Mouse (Mus musculus) hindbrain, embryonic 16.5 days (tissue): ENCODE measurements at regions not wholly inside any gene's neighbourhood (a gene's known extent, or its start where the extent isn't known, plus 50 kb on each side); places are given as distances from the start of the nearest gene placed in this dataset.
"Not testable (repeated sequence)": the region's sequence is repeated elsewhere in the genome, so short reads cannot be mapped to it uniquely, and the experiment has no call there.

Experiments
- ATAC-seq: fragments of 200-750 bp; cut with Nextera tagmentation; 2 replicates; pipeline ENCODE4 v1.8.0; 2017; ENCODE audit warnings: moderate TSS enrichment, moderate library complexity
- H3K27ac ChIP-seq: fragments of 300-500 bp; sonication (generic); 2 replicates; pipeline ENCODE4 v1.5.1; 2014; ENCODE audit warnings: low read depth, mild to moderate bottlenecking, control low read depth, low read length, moderate library complexity
- H3K27me3 ChIP-seq: fragments of 300-500 bp; sonication (generic); replicated peaks from 2 replicates; pipeline ENCODE4 v1.6.1; 2014; ENCODE audit warnings: low read length; ENCODE audit not compliant: control insufficient read depth, insufficient read depth
- H3K36me3 ChIP-seq: fragments of 300-500 bp; sonication (generic); 2 replicates; pipeline ENCODE4 v1.6.1; 2014; ENCODE audit warnings: mild to moderate bottlenecking, low read length, moderate library complexity, mixed read lengths; ENCODE audit not compliant: control insufficient read depth, insufficient read depth
- H3K4me1 ChIP-seq: fragments of 300-500 bp; sonication (generic); 2 replicates; pipeline ENCODE4 v1.6.1; 2014; ENCODE audit warnings: low read depth, low read length; ENCODE audit not compliant: control insufficient read depth, insufficient read depth
- H3K4me2 ChIP-seq: fragments of 300-500 bp; sonication (generic); 2 replicates; pipeline ENCODE4 v1.6.1; 2014; ENCODE audit warnings: mild to moderate bottlenecking, low read length, control low read depth, moderate library complexity
- H3K4me3 ChIP-seq: fragments of 300-500 bp; sonication (generic); 2 replicates; pipeline ENCODE4 v1.5.1; 2014; ENCODE audit warnings: mild to moderate bottlenecking, low read length, control low read depth, moderate library complexity
- H3K9ac ChIP-seq: fragments of 300-500 bp; sonication (generic); 2 replicates; pipeline ENCODE4 v1.6.1; 2014; ENCODE audit warnings: low read depth, mild to moderate bottlenecking, control low read depth, low read length, moderate library complexity
- H3K9me3 ChIP-seq: fragments of 300-500 bp; sonication (generic); 2 replicates; pipeline ENCODE4 v1.6.1; 2014; ENCODE audit warnings: mild to moderate bottlenecking, low read length, moderate library complexity; ENCODE audit not compliant: control insufficient read depth
- WGBS: fragments of 180-500 bp; shearing (Covaris S2); extraction: QIAGEN DNeasy Blood & Tissue Kit; methylation state at CpG from one replicate; pipeline ENCODE4 v1.1.7; 2014; 5-methylcytosine and 5-hydroxymethylcytosine counted together

DNA sequence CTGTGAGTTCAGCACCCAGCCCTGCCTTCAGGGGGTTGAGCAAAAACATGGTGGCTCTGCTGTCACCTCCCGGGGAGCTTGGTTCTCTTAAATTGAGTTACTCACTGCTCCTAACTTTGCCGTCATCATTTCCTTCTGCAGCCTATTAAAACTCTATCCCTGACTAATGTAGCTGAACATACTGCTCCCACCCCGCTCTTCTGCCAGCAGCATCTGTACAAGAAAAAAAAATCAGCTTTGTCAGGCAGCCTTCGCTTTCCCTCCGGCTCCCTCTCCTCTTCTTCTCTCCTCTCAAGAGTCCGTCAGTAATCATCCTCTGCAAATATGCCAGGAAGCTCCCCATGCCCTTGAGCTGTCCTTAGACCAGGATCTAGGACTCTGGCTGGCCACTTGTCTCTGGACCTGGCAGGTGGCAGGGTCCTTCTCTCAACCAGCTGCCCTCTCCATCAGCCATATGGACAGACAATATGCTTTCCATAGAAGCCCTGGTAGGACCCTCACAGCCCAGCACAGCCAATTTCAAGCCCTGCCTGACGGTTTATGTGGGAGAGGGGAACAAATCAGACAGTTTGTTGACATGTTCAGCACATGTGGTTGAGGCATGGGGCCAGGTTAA lies 95.0 kb upstream of the Nxpe4 start:
- no peaks in the 10 kb centered on the region for H3K27me3 ChIP-seq
- no peaks in the 10 kb centered on the region for H3K9me3 ChIP-seq
- no peaks in the 10 kb centered on the region; the same call in 1 of the 2 replicates for H3K4me1 ChIP-seq
- no peak overlapping the region; the same call in 1 of the 2 replicates for H3K9ac ChIP-seq
- no peak overlapping the region for H3K4me3 ChIP-seq
- ATAC-seq: peak; percentile 63; the same call in 1 of the 2 replicates
- no peak overlapping the region for H3K4me2 ChIP-seq
- 63% methylated on average over 7 of the region's 7 CpGs for WGBS
- H3K27ac ChIP-seq: peak overlapping the region; percentile 30; the same call in 1 of the 2 replicates
- H3K36me3 ChIP-seq: no peaks in the 10 kb centered on the region

DNA sequence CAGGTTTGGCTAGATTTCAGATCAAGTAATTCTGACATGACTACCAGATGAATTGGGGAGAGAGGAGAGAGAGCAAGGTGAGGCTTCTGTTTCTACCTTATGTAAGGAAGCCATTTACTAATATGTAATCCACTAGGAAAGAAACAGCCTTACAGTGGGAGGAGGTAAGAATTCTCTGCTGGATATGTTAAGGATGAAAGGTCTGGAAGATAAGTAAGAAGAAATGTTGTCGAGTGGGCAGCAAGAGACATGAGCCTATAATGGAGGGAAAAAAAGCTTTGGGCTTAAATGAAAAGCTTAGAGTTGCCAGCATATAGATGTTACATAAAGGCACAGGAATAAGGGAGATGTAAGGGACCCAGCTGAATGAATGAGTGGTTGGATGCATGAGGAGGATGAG lies 89.2 kb upstream of the Nxpe4 start:
- no peak overlapping the region for H3K4me3 ChIP-seq
- no peaks in the 10 kb centered on the region for H3K9me3 ChIP-seq
- ATAC-seq: no peak
- no peaks in the 10 kb centered on the region for H3K4me1 ChIP-seq
- 81% methylated on average over 1 of the region's 1 CpGs for WGBS
- H3K36me3 ChIP-seq: no peaks in the 10 kb centered on the region
- H3K27me3 ChIP-seq: no peaks in the 10 kb centered on the region
- H3K9ac ChIP-seq: no peak overlapping the region
- H3K27ac ChIP-seq: no peak overlapping the region
- no peak overlapping the region for H3K4me2 ChIP-seq

DNA sequence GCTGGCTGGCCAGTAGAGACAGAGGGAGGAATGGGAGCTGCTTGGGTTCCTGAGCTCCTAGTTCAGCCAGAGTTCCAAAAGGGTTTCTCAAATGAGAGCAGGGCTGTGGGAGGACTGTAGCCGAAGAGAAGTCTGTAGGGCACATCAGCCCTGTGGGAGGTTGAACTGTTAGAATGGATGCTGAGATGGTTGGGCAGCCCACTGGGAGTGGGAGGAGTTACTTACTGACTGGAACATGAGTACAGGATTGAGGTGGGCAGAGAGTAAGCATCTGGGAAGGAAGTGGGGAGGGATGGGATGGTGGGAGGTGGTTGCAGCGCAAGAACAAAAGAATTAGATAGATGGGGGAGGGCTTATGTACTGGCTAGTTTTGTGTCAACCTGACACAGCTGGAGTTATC lies 88.7 kb upstream of the Nxpe4 start:
- Histone ChIP-seq H3K9ac (no peak overlapping the region), H3K27me3 (no peaks in the 10 kb centered on the region), H3K4me1 (no peaks in the 10 kb centered on the region), H3K4me3 (no peak overlapping the region), H3K4me2 (no peak overlapping the region), H3K27ac (no peak overlapping the region), H3K36me3 (no peaks in the 10 kb centered on the region), H3K9me3 (no peaks in the 10 kb centered on the region)
- 73% methylated on average over 2 of the region's 2 CpGs for WGBS
- ATAC-seq: no peak

DNA sequence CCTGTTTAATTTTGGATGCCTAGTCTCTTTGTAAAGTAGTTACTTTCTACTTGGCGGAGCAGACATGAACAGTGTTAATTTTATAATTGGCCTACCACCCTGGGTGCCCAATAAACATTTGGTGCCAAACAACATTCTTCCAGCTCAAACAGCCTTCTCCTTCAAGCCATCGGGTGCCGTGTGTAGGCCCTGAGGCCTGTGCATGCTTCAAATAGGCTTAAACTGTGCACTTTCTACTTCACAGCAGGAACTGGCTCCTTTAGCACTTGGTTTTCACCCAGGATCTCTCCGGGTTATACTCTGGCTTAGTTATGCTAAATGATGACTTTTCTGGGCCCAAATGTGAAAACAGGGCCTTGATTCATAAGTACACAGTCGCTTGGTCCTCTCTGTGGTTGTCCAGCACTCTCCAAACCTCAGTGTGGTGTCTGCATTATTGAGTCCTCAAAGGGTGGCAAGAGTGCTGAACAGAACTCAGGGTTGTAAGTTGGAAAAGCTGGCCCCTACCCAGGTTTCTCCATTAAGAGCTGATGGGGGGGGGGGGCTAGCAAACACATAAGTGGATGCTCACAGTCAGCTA lies 86.1 kb upstream of the Nxpe4 start:
- H3K9me3 ChIP-seq: no peaks in the 10 kb centered on the region
- 71% methylated on average over 5 of the region's 5 CpGs for WGBS
- peak; percentile 76 for ATAC-seq

DNA sequence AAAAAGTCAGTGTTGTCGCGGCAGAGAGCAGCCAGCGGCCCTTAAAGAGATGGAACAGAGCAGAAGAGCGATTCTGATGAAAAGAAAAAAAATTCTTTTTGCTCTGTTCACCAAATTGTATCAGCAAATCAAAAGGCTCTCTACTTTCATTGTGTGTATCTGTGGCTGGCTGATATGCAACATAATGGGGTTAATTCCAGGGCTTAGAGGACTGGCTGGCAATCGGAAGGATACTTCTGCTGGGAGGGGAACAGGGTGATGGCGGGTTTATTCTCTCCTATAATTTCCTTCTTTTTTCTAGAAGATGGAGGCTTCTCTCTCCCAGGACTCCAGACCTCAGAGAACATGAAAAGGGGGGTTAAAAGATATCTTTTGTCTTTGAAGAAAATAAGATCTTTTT lies 79.4 kb upstream of the Nxpe4 start:
- Histone ChIP-seq H3K9me3 (no peaks in the 10 kb centered on the region), H3K4me3 (no peak overlapping the region), H3K27me3 (no peaks in the 10 kb centered on the region), H3K36me3 (no peaks in the 10 kb centered on the region), H3K4me2 (no peak overlapping the region), H3K4me1 (no peaks in the 10 kb centered on the region), H3K27ac (no peak overlapping the region), H3K9ac (no peak overlapping the region)
- WGBS: 33% methylated on average over 6 of the region's 6 CpGs
- no peak for ATAC-seq

More for the DNA sequence above, 86.1 kb upstream of the Nxpe4 start:
- Histone ChIP-seq H3K27ac (no peak overlapping the region), H3K4me3 (no peak overlapping the region), H3K4me2 (no peak overlapping the region), H3K9ac (no peak overlapping the region), H3K27me3 (no peaks in the 10 kb centered on the region), H3K36me3 (no peaks in the 10 kb centered on the region), H3K4me1 (no peaks in the 10 kb centered on the region)

DNA sequence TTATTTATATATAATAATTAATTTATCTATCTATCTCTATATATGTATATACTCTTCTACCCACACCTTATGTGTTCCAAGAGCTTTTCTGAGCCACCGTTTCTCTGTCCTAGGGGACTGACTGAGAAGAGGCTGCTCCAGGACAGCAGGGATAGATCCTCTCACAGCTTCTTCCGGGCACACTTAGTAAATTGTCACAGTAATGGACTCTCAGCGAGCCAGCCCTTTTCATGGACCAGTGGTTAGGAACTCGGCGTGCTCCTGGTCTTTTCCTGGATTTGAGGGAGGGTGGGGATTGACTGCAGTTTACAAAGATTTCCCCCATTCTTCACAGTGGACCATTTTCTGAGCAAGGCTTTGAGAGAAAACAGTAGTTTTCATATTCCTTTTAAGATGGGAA lies 77.6 kb upstream of the Nxpe4 start:
- not testable (repeated sequence) for H3K9me3 ChIP-seq
- WGBS: 53% methylated on average over 5 of the region's 5 CpGs

GRCm38 (mm10) chr9:48089661-48090060 lies 72.2 kb upstream of the Nxpe4 start:
- H3K27ac ChIP-seq: no peak overlapping the region
- ATAC-seq: no peak
- 92% methylated on average over 5 of the region's 5 CpGs for WGBS
- H3K36me3 ChIP-seq: no peaks in the 10 kb centered on the region
- H3K4me1 ChIP-seq: no peaks in the 10 kb centered on the region
- H3K4me3 ChIP-seq: no peak overlapping the region
- H3K4me2 ChIP-seq: no peak overlapping the region
- no peak overlapping the region for H3K9ac ChIP-seq
- no peaks in the 10 kb centered on the region for H3K27me3 ChIP-seq
- no peaks in the 10 kb centered on the region for H3K9me3 ChIP-seq

More for the DNA sequence above, 77.6 kb upstream of the Nxpe4 start:
- not testable (repeated sequence) for H3K9ac ChIP-seq, ATAC-seq, H3K4me1 ChIP-seq, H3K4me3 ChIP-seq, H3K27me3 ChIP-seq, H3K27ac ChIP-seq, H3K4me2 ChIP-seq, H3K36me3 ChIP-seq

GRCm38 (mm10) chr9:48094756-48095155 lies 67.1 kb upstream of the Nxpe4 start:
- Histone ChIP-seq H3K9ac (no peak overlapping the region), H3K27ac (no peak overlapping the region), H3K27me3 (no peaks in the 10 kb centered on the region), H3K36me3 (no peaks in the 10 kb centered on the region), H3K9me3 (no peaks in the 10 kb centered on the region), H3K4me3 (no peak overlapping the region), H3K4me2 (no peak overlapping the region), H3K4me1 (no peaks in the 10 kb centered on the region)
- WGBS: 46% methylated on average over 2 of the region's 2 CpGs
- ATAC-seq: no peak

DNA sequence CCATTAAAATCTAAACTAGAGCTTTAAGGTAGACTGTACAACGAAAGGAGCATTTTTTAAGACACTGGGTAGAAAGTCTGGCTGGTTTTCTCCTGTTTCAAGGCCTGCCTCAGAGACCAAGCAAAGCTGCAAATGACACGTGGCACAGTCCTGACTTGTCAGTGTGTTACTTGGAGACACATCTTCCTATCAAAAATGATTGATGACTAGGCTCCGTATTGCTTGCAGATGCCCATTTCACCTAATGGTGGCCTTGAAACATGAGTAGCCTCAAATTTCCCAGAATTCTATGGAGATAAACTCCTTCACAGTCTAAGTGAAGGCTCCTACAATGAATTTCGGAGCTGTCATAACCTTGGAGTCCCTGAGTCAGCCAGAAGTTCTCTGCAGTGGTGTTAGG lies 62.0 kb upstream of the Nxpe4 start:
- no peak for ATAC-seq
- Histone ChIP-seq H3K4me1 (no peaks in the 10 kb centered on the region), H3K36me3 (no peaks in the 10 kb centered on the region), H3K27ac (no peak overlapping the region), H3K9ac (no peak overlapping the region), H3K9me3 (no peaks in the 10 kb centered on the region), H3K4me3 (no peak overlapping the region), H3K4me2 (no peak overlapping the region), H3K27me3 (no peaks in the 10 kb centered on the region)
- WGBS: 68% methylated on average over 4 of the region's 4 CpGs
